Mouse (Mus musculus) limb, embryonic 13.5 days (tissue): ENCODE data around the gene Tmem60. TPM values are rescaled to one million over a fixed set of nuclear protein-coding genes. Genes with fewer than 3 reads are reported as not detected.

Experiments
- ATAC-seq: fragments of 200-750 bp; cut with Nextera tagmentation; 2 replicates; pipeline ENCODE4 v1.8.0; 2017; ENCODE audit warnings: low read depth, moderate number of reproducible peaks, moderate TSS enrichment; ENCODE audit not compliant: low FRiP score
- H3K27ac ChIP-seq: fragments of 300-500 bp; sonication (generic); 2 replicates; pipeline ENCODE4 v1.5.1; 2015; ENCODE audit warnings: inconsistent platforms, mild to moderate bottlenecking, moderate library complexity
- H3K27me3 ChIP-seq: fragments of 300-500 bp; sonication (generic); 2 replicates; pipeline ENCODE4 v1.6.1; 2015; ENCODE audit warnings: mild to moderate bottlenecking, inconsistent platforms
- H3K36me3 ChIP-seq: fragments of 300-500 bp; sonication (generic); 2 replicates; pipeline ENCODE4 v1.6.1; 2015; ENCODE audit warnings: inconsistent platforms, mild to moderate bottlenecking, moderate library complexity
- H3K4me1 ChIP-seq: fragments of 300-500 bp; sonication (generic); 2 replicates; pipeline ENCODE4 v1.6.1; 2015; ENCODE audit warnings: inconsistent platforms
- H3K4me2 ChIP-seq: fragments of 300-500 bp; sonication (generic); replicated peaks from 2 replicates; pipeline ENCODE4 v1.6.1; 2015; ENCODE audit warnings: inconsistent platforms, mild to moderate bottlenecking, moderate library complexity
- H3K4me3 ChIP-seq: fragments of 300-500 bp; sonication (generic); 2 replicates; pipeline ENCODE4 v1.5.1; 2015; ENCODE audit warnings: moderate library complexity, mild to moderate bottlenecking, inconsistent platforms
- H3K9ac ChIP-seq: fragments of 300-500 bp; sonication (generic); 2 replicates; pipeline ENCODE4 v1.6.1; 2015; ENCODE audit warnings: mild to moderate bottlenecking, inconsistent platforms
- H3K9me3 ChIP-seq: fragments of 300-500 bp; sonication (generic); 2 replicates; pipeline ENCODE4 v1.6.1; 2016; ENCODE audit warnings: inconsistent platforms
- WGBS: fragments of 180-500 bp; shearing (Covaris S2); methylation state at CpG from one replicate; pipeline ENCODE4 v1.1.7; 2015; 5-methylcytosine and 5-hydroxymethylcytosine counted together
- polyA plus RNA-seq: library from polyadenylated mRNA; unstranded; fragments of >200 nt; fragmentation: Nextera tagmentation; extraction: Ambion mirVana; gene quantifications from 2 replicates; pipeline ENCODE4 v1.2.1, GENCODE M21; 2015

Tmem60 gene
- 60.3 and 60.4 TPM in 2 replicates for polyA plus RNA-seq

GRCm38 (mm10) chr5:20881915-20882800 is at the start of gene Tmem60, which contains the start of gene Phtf2:
Gene Tmem60, plus strand, starts transcription at chr5:20882191.
Gene Phtf2, minus strand, starts transcription at chr5:20882124.
- Histone ChIP-seq H3K9me3 (no peaks in the 10 kb centered on the region), H3K9ac (peak within 1 kb of the TSS; percentile 86), H3K27ac (peak within 1 kb of the TSS; percentile 94), H3K4me2 (peak within 1 kb of the TSS; percentile 76), H3K36me3 (peaks cover 14% of the 10 kb centered on the region), H3K4me3 (peak within 1 kb of the TSS; percentile 89), H3K27me3 (no peaks in the 10 kb centered on the region), H3K4me1 (peaks cover 18% of the 10 kb centered on the region)
- under 1% methylated on average over 74 of the region's 94 CpGs for WGBS
- ATAC-seq: peak; percentile 99

- WGBS: 97% methylated on average over 1 of the region's 1 CpGs
Observed at GRCm38 (mm10) chr5:20834399-20834798, 47.6 kb upstream of the Tmem60 start.

GRCm38 (mm10) chr5:20837082-20837481 is 44.9 kb upstream of the Tmem60 start:
- Histone ChIP-seq H3K27me3 (no peaks in the 10 kb centered on the region), H3K4me1 (no peaks in the 10 kb centered on the region), H3K36me3 (no peaks in the 10 kb centered on the region), H3K4me2 (no peak overlapping the region), H3K9ac (no peak overlapping the region), H3K4me3 (no peak overlapping the region), H3K27ac (no peak overlapping the region), H3K9me3 (no peaks in the 10 kb centered on the region)
- ATAC-seq: no peak
- 97% methylated on average over 1 of the region's 1 CpGs for WGBS

More at GRCm38 (mm10) chr5:20834399-20834798, 47.6 kb upstream of the Tmem60 start:
- no peak overlapping the region for H3K9ac ChIP-seq
- no peaks in the 10 kb centered on the region for H3K4me1 ChIP-seq
- H3K9me3 ChIP-seq: no peaks in the 10 kb centered on the region
- H3K4me2 ChIP-seq: no peak overlapping the region
- ATAC-seq: no peak
- H3K27me3 ChIP-seq: no peaks in the 10 kb centered on the region
- H3K36me3 ChIP-seq: no peaks in the 10 kb centered on the region
- H3K27ac ChIP-seq: no peak overlapping the region
- no peak overlapping the region for H3K4me3 ChIP-seq

- WGBS: 29% methylated on average over 1 of the region's 3 CpGs
- ATAC-seq: no peak
Observed at GRCm38 (mm10) chr5:20843405-20843804, 38.6 kb upstream of the Tmem60 start.

GRCm38 (mm10) chr5:20843816-20844215 is 38.2 kb upstream of the Tmem60 start:
- no peak for ATAC-seq
- no peak overlapping the region for H3K4me2 ChIP-seq
- no peak overlapping the region for H3K27ac ChIP-seq
- H3K9me3 ChIP-seq: no peaks in the 10 kb centered on the region
- H3K4me1 ChIP-seq: peaks cover 6% of the 10 kb centered on the region; the same call in 1 of the 2 replicates
- 37% methylated on average over 2 of the region's 2 CpGs for WGBS
- no peaks in the 10 kb centered on the region for H3K36me3 ChIP-seq
- H3K4me3 ChIP-seq: no peak overlapping the region
- H3K27me3 ChIP-seq: no peaks in the 10 kb centered on the region
- no peak overlapping the region for H3K9ac ChIP-seq

More at GRCm38 (mm10) chr5:20843405-20843804, 38.6 kb upstream of the Tmem60 start:
- Histone ChIP-seq H3K27ac (no peak overlapping the region), H3K4me1 (peaks cover 6% of the 10 kb centered on the region; the same call in 1 of the 2 replicates), H3K9me3 (no peaks in the 10 kb centered on the region), H3K4me2 (no peak overlapping the region), H3K36me3 (no peaks in the 10 kb centered on the region), H3K9ac (no peak overlapping the region), H3K4me3 (no peak overlapping the region), H3K27me3 (no peaks in the 10 kb centered on the region)

- H3K9ac ChIP-seq: no peak overlapping the region
- H3K9me3 ChIP-seq: no peaks in the 10 kb centered on the region
- H3K36me3 ChIP-seq: no peaks in the 10 kb centered on the region
- H3K27ac ChIP-seq: no peak overlapping the region
- no peak overlapping the region for H3K4me2 ChIP-seq
- H3K4me3 ChIP-seq: no peak overlapping the region
- no peak for ATAC-seq
- H3K4me1 ChIP-seq: peaks cover 10% of the 10 kb centered on the region; the same call in 1 of the 2 replicates
- 90% methylated on average over 2 of the region's 2 CpGs for WGBS
- H3K27me3 ChIP-seq: no peaks in the 10 kb centered on the region
Observed at GRCm38 (mm10) chr5:20847010-20847409, 35.0 kb upstream of the Tmem60 start.

GRCm38 (mm10) chr5:20855066-20855465 is 26.9 kb upstream of the Tmem60 start:
- ATAC-seq: no peak
- no peak overlapping the region for H3K4me3 ChIP-seq
- no peak overlapping the region for H3K4me2 ChIP-seq
- H3K27ac ChIP-seq: no peak overlapping the region
- H3K36me3 ChIP-seq: peaks cover 7% of the 10 kb centered on the region; the same call in 1 of the 2 replicates
- H3K27me3 ChIP-seq: no peaks in the 10 kb centered on the region
- H3K4me1 ChIP-seq: peaks cover 2% of the 10 kb centered on the region; the same call in 1 of the 2 replicates
- WGBS: 90% methylated on average over 4 of the region's 4 CpGs
- no peak overlapping the region for H3K9ac ChIP-seq
- no peaks in the 10 kb centered on the region for H3K9me3 ChIP-seq

- Histone ChIP-seq H3K27me3 (no peaks in the 10 kb centered on the region), H3K4me1 (no peaks in the 10 kb centered on the region), H3K9ac (no peak overlapping the region), H3K4me3 (no peak overlapping the region), H3K27ac (no peak overlapping the region), H3K9me3 (no peaks in the 10 kb centered on the region), H3K4me2 (no peak overlapping the region), H3K36me3 (peaks cover 7% of the 10 kb centered on the region; the same call in 1 of the 2 replicates)
- no peak for ATAC-seq
- WGBS: 91% methylated on average over 2 of the region's 2 CpGs
Observed at GRCm38 (mm10) chr5:20858404-20858803, 23.6 kb upstream of the Tmem60 start.

GRCm38 (mm10) chr5:20860565-20860964 is 21.4 kb upstream of the Tmem60 start:
- no peak overlapping the region for H3K4me3 ChIP-seq
- H3K4me1 ChIP-seq: no peaks in the 10 kb centered on the region
- H3K9me3 ChIP-seq: no peaks in the 10 kb centered on the region
- H3K9ac ChIP-seq: no peak overlapping the region
- no peaks in the 10 kb centered on the region for H3K27me3 ChIP-seq
- ATAC-seq: no peak
- no peak overlapping the region for H3K4me2 ChIP-seq
- H3K27ac ChIP-seq: no peak overlapping the region
- 85% methylated on average over 4 of the region's 4 CpGs for WGBS
- H3K36me3 ChIP-seq: peaks cover 7% of the 10 kb centered on the region; the same call in 1 of the 2 replicates

- no peak for ATAC-seq
- no peak overlapping the region for H3K4me3 ChIP-seq
- no peak overlapping the region for H3K4me2 ChIP-seq
- H3K9me3 ChIP-seq: no peaks in the 10 kb centered on the region
- H3K9ac ChIP-seq: no peak overlapping the region
- 84% methylated on average over 2 of the region's 2 CpGs for WGBS
- H3K36me3 ChIP-seq: peaks cover 7% of the 10 kb centered on the region; the same call in 1 of the 2 replicates
- no peaks in the 10 kb centered on the region for H3K27me3 ChIP-seq
- H3K4me1 ChIP-seq: no peaks in the 10 kb centered on the region
- H3K27ac ChIP-seq: no peak overlapping the region
Observed at GRCm38 (mm10) chr5:20861901-20862300, 20.1 kb upstream of the Tmem60 start.

- no peaks in the 10 kb centered on the region for H3K9me3 ChIP-seq
- no peak overlapping the region for H3K9ac ChIP-seq
- no peak overlapping the region for H3K4me2 ChIP-seq
- no peaks in the 10 kb centered on the region for H3K4me1 ChIP-seq
- no peak for ATAC-seq
- H3K36me3 ChIP-seq: 0 out of 2 replicates have a peak, but pooled peaks cover under 1% of the 10 kb centered on the region
- H3K4me3 ChIP-seq: no peak overlapping the region
- no peak overlapping the region for H3K27ac ChIP-seq
- 78% methylated on average over 4 of the region's 4 CpGs for WGBS
- no peaks in the 10 kb centered on the region for H3K27me3 ChIP-seq
Observed at GRCm38 (mm10) chr5:20864216-20864969, 17.6 kb upstream of the Tmem60 start.
